Mouse (Mus musculus) embryonic fibroblast, embryonic 13.5 days (primary cell): ENCODE measurements around the gene Lin37. TPM values are rescaled to one million over a fixed set of nuclear protein-coding genes. Genes with fewer than 3 reads are reported as not detected.

Experiments
- H3K27ac ChIP-seq: 2 replicates; pipeline ENCODE4 v1.5.1; 2012; ENCODE audit warnings: low read length, control low read depth, inconsistent platforms; ENCODE audit not compliant: insufficient read depth
- H3K4me1 ChIP-seq: 2 replicates; pipeline ENCODE4 v1.6.1; 2011; ENCODE audit warnings: low read length; ENCODE audit not compliant: control insufficient read depth, insufficient read depth
- H3K4me3 ChIP-seq: 2 replicates; pipeline ENCODE4 v1.5.1; 2011; ENCODE audit warnings: mild to moderate bottlenecking, control low read depth, low read length; ENCODE audit not compliant: insufficient read depth
- CTCF ChIP-seq: IDR thresholded peaks from 2 replicates; pipeline ENCODE4 v1.5.1; 2011; ENCODE audit warnings: mild to moderate bottlenecking, control low read depth, low read length, moderate library complexity, borderline replicate concordance; ENCODE audit not compliant: insufficient read depth
- POLR2A ChIP-seq: IDR thresholded peaks from 2 replicates; pipeline ENCODE4 v1.6.1; 2011; ENCODE audit warnings: low read depth, mild to moderate bottlenecking, control low read depth, low read length, moderate library complexity
- polyA plus RNA-seq: library from polyadenylated mRNA; stranded (reverse); fragments of >200 nt; gene quantifications from 2 replicates; pipeline ENCODE4 v1.2.4, GENCODE M21; 2011; ENCODE audit warnings: low read depth; ENCODE audit not compliant: missing spikeins, insufficient read length

Gene Lin37
- polyA plus RNA-seq, 1 experiment = 38.5 TPM

GRCm38 (mm10) chr7:30534633-30535577 is 24.7 kb downstream of the Lin37 start, which contains the start of gene Arhgap33:
Gene Arhgap33 (minus strand): TSS chr7:30535060.
- H3K27ac ChIP-seq = no peak within 1 kb of the TSS
- H3K4me1 ChIP-seq = peaks cover 3% of the 10 kb centered on the region; the same call in 1 of the 2 replicates
- peak within 1 kb of the TSS; percentile 56 for H3K4me3 ChIP-seq
- TF ChIP-seq CTCF (no peak), POLR2A (peak; percentile 39; the same call in 1 of the 2 replicates)

GRCm38 (mm10) chr7:30533941-30534632 is 25.6 kb downstream of the Lin37 start:
- Histone ChIP-seq H3K4me3 (peak overlapping the region; percentile 53), H3K27ac (no peak overlapping the region), H3K4me1 (peaks cover 3% of the 10 kb centered on the region; the same call in 1 of the 2 replicates)
- TF ChIP-seq POLR2A = no peak
- TF ChIP-seq CTCF = no peak

DNA sequence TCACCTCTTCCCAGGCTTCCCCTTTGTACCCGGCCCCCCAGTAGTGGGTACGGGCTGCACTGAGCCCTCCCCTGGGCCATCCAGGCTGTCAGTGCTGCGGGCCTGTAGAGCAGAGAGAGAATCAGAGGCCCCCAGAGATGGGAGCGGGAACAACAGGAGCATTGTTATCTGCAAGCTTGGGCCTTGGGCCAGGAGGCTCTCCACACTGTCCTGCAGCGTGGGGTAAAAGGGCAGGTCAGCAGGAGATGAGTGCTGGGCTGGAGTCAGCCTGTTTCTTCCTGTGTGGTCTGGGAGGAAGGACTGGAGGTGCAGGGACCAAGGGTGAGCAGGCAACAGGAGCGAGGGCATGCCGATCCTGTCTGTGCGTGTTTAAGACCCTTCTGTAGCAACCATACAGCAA is 26.7 kb downstream of the Lin37 start:
- Histone ChIP-seq H3K4me3 (no peak overlapping the region), H3K4me1 (peaks cover 3% of the 10 kb centered on the region; the same call in 1 of the 2 replicates)
- TF ChIP-seq POLR2A (no peak), CTCF (no peak)

DNA sequence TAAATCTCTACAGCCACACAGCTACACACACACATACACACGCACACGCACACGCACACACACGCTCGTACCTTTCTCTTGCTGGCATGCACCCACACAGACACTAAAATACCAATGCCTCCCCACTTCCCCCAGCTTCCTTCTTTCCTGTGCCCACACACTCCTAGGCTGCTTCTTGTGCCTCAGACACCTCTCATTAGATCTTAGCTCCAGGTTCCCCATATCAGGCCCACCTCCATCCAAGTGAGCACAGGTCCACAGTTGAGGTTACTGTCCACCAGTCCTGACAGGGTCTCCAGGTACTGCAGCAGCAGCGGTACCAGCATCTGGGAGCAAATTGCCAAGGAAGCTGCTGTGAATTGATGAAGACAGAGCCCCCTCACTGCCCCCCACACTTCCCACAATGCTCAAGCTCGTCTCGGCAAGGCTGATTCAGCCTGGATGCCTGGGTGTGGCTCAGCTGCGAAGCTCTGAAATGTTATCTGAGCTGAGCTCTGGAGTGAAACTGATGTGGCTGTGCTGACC is 28.3 kb downstream of the Lin37 start:
- TF ChIP-seq CTCF (no peak), POLR2A (no peak)
- Histone ChIP-seq H3K27ac (no peak overlapping the region), H3K4me3 (no peak overlapping the region), H3K4me1 (peaks cover 3% of the 10 kb centered on the region; the same call in 1 of the 2 replicates)

More for the DNA sequence above, 26.7 kb downstream of the Lin37 start:
- no peak overlapping the region for H3K27ac ChIP-seq

DNA sequence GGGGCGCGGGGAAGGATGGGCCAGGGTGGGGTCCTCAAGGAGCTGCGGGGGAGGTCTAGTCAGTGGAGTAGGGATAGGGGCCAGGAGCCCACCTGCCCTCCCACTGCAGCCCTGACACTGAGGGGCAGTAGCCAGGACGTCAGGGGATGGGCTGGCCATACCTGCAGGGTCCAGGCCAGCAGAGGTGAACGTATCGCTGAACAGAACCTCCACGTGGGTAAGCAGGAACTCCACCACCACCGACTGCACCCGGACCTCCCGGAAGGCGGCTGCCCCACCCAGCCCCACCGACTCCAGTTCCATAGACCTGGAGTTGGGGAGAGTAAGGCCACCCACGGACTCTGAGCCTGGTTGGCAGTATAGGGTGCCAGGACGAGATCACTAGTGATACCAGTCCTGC is 32.7 kb downstream of the Lin37 start:
- H3K27ac ChIP-seq = no peak overlapping the region
- H3K4me1 ChIP-seq = peaks cover 8% of the 10 kb centered on the region; the same call in 1 of the 2 replicates
- H3K4me3 ChIP-seq = no peak overlapping the region
- no peak for TF ChIP-seq CTCF
- no peak for TF ChIP-seq POLR2A

- Histone ChIP-seq H3K4me1 (peaks cover 6% of the 10 kb centered on the region; the same call in 1 of the 2 replicates), H3K4me3 (no peak overlapping the region), H3K27ac (peak overlapping the region; percentile 35; the same call in 1 of the 2 replicates)
- TF ChIP-seq CTCF = no peak
- TF ChIP-seq POLR2A = no peak
Measured at GRCm38 (mm10) chr7:30526399-30526798, 33.2 kb downstream of the Lin37 start.

GRCm38 (mm10) chr7:30525954-30526353 is 33.7 kb downstream of the Lin37 start:
- Histone ChIP-seq H3K4me1 (peaks cover 6% of the 10 kb centered on the region; the same call in 1 of the 2 replicates), H3K4me3 (no peak overlapping the region), H3K27ac (peak overlapping the region; percentile 35; the same call in 1 of the 2 replicates)
- TF ChIP-seq POLR2A (peak; percentile 28; the same call in 1 of the 2 replicates), CTCF (no peak)

DNA sequence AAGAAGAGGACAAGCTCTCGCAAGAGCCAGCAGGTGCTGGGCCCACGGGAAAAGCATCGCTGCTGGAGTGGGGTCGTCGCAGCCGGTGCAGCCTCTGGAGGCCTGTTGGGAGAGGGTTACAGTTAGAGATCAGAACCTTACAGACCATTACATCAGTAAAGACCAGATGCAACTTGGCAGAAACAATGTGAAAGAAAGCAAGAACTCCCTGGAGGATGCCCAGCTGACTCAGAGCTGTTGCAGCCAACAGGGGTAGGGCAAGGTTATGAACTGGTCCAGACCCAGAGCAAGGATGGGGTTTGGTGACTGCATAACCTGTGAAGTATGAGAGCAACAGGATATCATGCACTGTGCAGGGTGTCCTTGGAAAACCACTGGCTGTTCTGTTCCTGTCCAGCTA is 35.2 kb downstream of the Lin37 start:
- H3K4me1 ChIP-seq = peaks cover 6% of the 10 kb centered on the region; the same call in 1 of the 2 replicates
- TF ChIP-seq CTCF (no peak), POLR2A (no peak; the same call in 1 of the 2 replicates)
- H3K4me3 ChIP-seq = no peak overlapping the region
- peak overlapping the region; percentile 67 for H3K27ac ChIP-seq

- no peak for TF ChIP-seq CTCF
- no peak for TF ChIP-seq POLR2A
- Histone ChIP-seq H3K27ac (no peak overlapping the region), H3K4me1 (peaks cover 6% of the 10 kb centered on the region; the same call in 1 of the 2 replicates), H3K4me3 (no peak overlapping the region)
Measured at GRCm38 (mm10) chr7:30522871-30523270, 36.8 kb downstream of the Lin37 start.
